Mouse (Mus musculus): Measurements from ENCODE around the gene Entpd7. TPM values are rescaled to one million over a fixed set of nuclear protein-coding genes. Genes with fewer than 3 reads are reported as not detected.

Entpd7 gene
- polyA plus RNA-seq, 1 experiment from 2014 or later, result 2.5 TPM

DNA sequence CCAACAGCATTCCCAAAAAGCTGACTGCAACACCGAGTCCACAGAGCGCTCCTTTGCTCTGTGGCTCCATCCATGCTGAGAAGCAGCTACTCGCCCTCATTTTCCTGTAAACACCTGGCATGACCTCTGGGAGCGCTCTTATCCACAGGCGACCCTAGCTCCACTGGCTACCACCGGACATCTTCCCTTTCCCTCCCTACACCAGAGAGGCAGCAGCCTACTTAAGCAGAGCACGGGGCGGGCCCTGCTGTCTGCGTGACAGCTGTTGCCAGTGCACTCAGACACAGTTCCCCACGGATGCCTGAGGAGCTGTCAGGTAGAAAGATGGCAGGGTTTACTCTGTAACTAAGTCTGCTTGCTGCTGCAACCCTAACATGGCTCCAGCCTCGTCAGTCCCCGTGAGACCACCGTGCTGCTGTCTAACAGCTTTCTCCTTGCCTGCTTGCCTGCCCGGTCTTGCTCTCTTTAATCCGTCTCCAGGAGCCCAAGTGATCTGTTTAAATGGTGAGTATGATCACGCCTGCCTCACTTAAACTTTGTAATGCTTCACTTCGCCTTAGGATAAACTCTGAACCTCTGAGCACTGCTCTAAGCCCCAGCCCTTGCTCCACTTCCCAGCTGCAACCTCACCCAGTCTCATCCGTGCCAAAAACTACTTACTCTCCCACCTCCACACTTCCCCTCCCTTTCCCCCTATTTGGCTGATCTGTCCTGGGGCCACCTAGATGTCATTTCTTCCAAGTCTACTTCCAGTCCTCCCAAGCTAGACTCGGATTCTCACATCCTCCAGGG is 27.1 kb upstream of the Entpd7 start:
- peaks cover 28% of the 10 kb centered on the region for H3K36me3 ChIP-seq (replicated peaks)
- no peaks in the 10 kb centered on the region for H3K9me3 ChIP-seq (replicated peaks)
- H3K9ac ChIP-seq, result no peak overlapping the region
- WGBS (ENCODE audit: insufficient replicate concordance), result 66% methylated on average over 19 of the region's 19 CpGs
- peaks cover 7% of the 10 kb centered on the region; the same call in 1 of the 2 replicates for H3K4me1 ChIP-seq (replicated peaks)
- no peak overlapping the region for H3K4me3 ChIP-seq (replicated peaks)
- H3K4me2 ChIP-seq, result no peak overlapping the region
- ATAC-seq (ENCODE audit: insufficient read depth), result no peak
- H3K27me3 ChIP-seq, result no peaks in the 10 kb centered on the region
- H3K27ac ChIP-seq (replicated peaks), result no peak overlapping the region

DNA sequence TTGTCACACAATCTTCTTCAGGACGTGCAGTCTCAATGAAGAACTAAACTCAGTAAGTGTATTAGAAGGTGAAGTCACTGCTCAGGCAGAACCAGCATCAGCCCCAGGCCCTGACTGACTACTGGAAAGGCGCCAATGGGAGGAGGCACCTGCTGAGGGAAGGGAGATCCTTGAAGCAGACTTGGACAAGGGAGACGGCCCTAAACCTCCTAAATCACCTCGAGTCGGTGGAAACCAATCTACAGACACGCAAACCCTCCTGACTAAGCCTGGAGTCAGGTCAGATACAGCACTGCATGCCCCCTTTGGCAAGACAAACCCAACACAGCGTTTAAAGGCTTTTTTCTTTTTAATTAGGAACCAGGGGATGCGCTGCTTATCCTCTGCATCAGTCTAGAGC is 26.0 kb upstream of the Entpd7 start:
- H3K4me2 ChIP-seq, result no peak overlapping the region
- WGBS (ENCODE audit: insufficient replicate concordance), result 69% methylated on average over 8 of the region's 8 CpGs
- no peaks in the 10 kb centered on the region for H3K27me3 ChIP-seq

GRCm38 (mm10) chr19:43665441-43666048 is 23.9 kb upstream of the Entpd7 start:
- Histone ChIP-seq H3K36me3 (replicated peaks) (peaks cover 28% of the 10 kb centered on the region), H3K4me3 (replicated peaks) (no peak overlapping the region), H3K4me1 (replicated peaks) (peaks cover 20% of the 10 kb centered on the region), H3K27ac (replicated peaks) (no peak overlapping the region), H3K27me3 (no peaks in the 10 kb centered on the region), H3K4me2 (no peak overlapping the region), H3K9ac (no peak overlapping the region), H3K9me3 (replicated peaks) (no peaks in the 10 kb centered on the region)
- WGBS (ENCODE audit: insufficient replicate concordance), result 61% methylated on average over 12 of the region's 12 CpGs
- ATAC-seq (ENCODE audit: insufficient read depth), result no peak

More for the DNA sequence above, 26.0 kb upstream of the Entpd7 start:
- Histone ChIP-seq H3K9me3 (replicated peaks) (no peaks in the 10 kb centered on the region), H3K27ac (replicated peaks) (no peak overlapping the region), H3K4me3 (replicated peaks) (no peak overlapping the region), H3K36me3 (replicated peaks) (peaks cover 28% of the 10 kb centered on the region), H3K9ac (no peak overlapping the region), H3K4me1 (replicated peaks) (peaks cover 7% of the 10 kb centered on the region; the same call in 1 of the 2 replicates)
- no peak for ATAC-seq (ENCODE audit: insufficient read depth)

DNA sequence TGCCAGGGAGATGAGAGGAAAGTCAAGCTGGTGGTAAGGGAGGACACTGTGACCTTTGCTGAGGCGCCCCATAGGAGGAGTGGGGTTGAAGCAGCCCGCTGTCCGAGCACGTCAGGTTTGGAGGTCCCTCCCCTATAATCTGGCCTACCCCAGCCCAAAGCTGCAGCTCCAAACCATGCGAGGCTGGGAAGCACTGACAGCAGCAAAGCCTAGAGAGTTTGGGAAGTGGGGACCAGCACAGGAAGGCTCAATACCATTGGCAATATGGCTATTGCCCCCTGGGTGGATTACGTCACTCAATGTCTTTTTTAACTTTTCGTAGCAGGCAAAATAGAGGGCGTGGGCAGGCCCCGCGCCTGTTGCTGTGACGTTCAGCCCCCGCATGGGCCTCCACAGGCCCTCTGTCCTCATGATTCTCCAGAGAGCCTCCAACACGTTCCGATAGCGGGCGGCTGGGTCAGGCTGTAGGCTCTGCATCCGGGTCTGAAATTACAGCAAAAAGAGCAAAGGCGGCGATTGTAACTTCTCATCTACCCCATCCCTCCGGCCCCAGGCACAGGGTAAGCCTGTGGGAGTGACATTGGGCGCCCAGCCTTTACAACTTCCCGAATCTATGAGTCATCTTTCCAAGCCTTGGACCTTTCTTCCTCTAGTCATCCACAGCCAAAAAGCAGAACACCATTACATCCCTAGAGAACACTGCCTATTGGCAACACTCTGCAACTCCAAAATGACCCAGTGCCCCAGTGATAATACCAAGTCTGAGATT is 22.6 kb upstream of the Entpd7 start:
- Histone ChIP-seq H3K4me3 (replicated peaks) (no peak overlapping the region), H3K9ac (no peak overlapping the region), H3K4me2 (no peak overlapping the region), H3K27ac (replicated peaks) (no peak overlapping the region), H3K4me1 (replicated peaks) (peaks cover 30% of the 10 kb centered on the region), H3K36me3 (replicated peaks) (peaks cover 28% of the 10 kb centered on the region), H3K27me3 (no peaks in the 10 kb centered on the region), H3K9me3 (replicated peaks) (no peaks in the 10 kb centered on the region)
- ATAC-seq (ENCODE audit: insufficient read depth), result no peak
- 76% methylated on average over 22 of the region's 22 CpGs for WGBS (ENCODE audit: insufficient replicate concordance)

DNA sequence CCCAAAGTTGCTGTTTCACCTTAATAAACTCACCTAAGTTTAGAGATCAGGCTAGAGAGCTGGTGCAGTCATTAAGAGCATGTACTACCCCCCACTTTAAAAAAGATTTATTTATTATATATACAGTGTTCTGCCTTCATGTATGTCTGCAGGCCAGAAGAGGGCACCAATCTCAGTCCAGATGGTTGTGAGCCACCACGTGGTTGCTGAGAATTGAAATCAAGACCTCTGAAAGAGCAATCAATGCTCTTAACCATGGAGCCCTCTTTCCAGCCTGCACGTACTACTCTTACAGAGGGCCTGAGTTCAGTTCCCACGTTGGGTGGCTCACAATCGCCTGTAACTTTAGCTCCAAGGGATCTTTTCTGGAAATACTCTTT is 22.1 kb upstream of the Entpd7 start:
- Histone ChIP-seq H3K9ac (no peak overlapping the region), H3K4me3 (replicated peaks) (no peak overlapping the region), H3K9me3 (replicated peaks) (no peaks in the 10 kb centered on the region), H3K4me2 (no peak overlapping the region), H3K4me1 (replicated peaks) (peaks cover 35% of the 10 kb centered on the region), H3K27me3 (no peaks in the 10 kb centered on the region), H3K36me3 (replicated peaks) (peaks cover 28% of the 10 kb centered on the region), H3K27ac (replicated peaks) (no peak overlapping the region)
- no peak for ATAC-seq (ENCODE audit: insufficient read depth)
- WGBS (ENCODE audit: insufficient replicate concordance), result 46% methylated on average over 4 of the region's 4 CpGs

- H3K27ac ChIP-seq (replicated peaks), result no peak overlapping the region
- peaks cover 14% of the 10 kb centered on the region for H3K36me3 ChIP-seq (replicated peaks)
- WGBS (ENCODE audit: insufficient replicate concordance), result 65% methylated on average over 8 of the region's 8 CpGs
- ATAC-seq (ENCODE audit: insufficient read depth), result no peak
- no peak overlapping the region for H3K4me2 ChIP-seq
- H3K4me1 ChIP-seq (replicated peaks), result peaks cover 49% of the 10 kb centered on the region
- no peak overlapping the region for H3K4me3 ChIP-seq (replicated peaks)
- no peaks in the 10 kb centered on the region for H3K27me3 ChIP-seq
- H3K9ac ChIP-seq, result no peak overlapping the region
- no peaks in the 10 kb centered on the region for H3K9me3 ChIP-seq (replicated peaks)
Observed at GRCm38 (mm10) chr19:43669136-43669759, 20.2 kb upstream of the Entpd7 start.

DNA sequence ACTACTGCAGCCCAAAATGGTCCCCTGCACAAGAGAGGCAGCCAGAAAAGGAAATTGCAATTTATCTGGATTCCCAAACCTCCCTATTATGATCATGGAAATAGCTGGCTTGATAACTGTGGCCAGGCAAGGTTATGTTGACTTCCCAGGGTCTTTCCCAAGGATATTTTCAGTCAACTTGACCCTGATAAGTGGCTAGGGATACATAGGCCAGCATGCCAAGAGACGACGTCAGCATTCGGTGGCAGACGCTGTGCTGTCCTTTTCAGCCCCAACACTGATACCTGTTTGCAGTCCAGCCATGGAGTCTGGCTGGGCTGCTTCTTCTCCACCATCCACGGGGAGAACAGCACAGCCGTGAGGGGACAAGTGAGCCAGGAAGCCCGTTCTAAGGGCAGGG is 18.4 kb upstream of the Entpd7 start:
- Histone ChIP-seq H3K9ac (no peak overlapping the region), H3K4me3 (replicated peaks) (no peak overlapping the region), H3K9me3 (replicated peaks) (no peaks in the 10 kb centered on the region), H3K4me1 (replicated peaks) (peaks cover 53% of the 10 kb centered on the region), H3K4me2 (no peak overlapping the region), H3K27ac (replicated peaks) (no peak overlapping the region), H3K27me3 (no peaks in the 10 kb centered on the region), H3K36me3 (replicated peaks) (peaks cover 7% of the 10 kb centered on the region)
- WGBS (ENCODE audit: insufficient replicate concordance), result 77% methylated on average over 7 of the region's 7 CpGs
- no peak for ATAC-seq (ENCODE audit: insufficient read depth)

DNA sequence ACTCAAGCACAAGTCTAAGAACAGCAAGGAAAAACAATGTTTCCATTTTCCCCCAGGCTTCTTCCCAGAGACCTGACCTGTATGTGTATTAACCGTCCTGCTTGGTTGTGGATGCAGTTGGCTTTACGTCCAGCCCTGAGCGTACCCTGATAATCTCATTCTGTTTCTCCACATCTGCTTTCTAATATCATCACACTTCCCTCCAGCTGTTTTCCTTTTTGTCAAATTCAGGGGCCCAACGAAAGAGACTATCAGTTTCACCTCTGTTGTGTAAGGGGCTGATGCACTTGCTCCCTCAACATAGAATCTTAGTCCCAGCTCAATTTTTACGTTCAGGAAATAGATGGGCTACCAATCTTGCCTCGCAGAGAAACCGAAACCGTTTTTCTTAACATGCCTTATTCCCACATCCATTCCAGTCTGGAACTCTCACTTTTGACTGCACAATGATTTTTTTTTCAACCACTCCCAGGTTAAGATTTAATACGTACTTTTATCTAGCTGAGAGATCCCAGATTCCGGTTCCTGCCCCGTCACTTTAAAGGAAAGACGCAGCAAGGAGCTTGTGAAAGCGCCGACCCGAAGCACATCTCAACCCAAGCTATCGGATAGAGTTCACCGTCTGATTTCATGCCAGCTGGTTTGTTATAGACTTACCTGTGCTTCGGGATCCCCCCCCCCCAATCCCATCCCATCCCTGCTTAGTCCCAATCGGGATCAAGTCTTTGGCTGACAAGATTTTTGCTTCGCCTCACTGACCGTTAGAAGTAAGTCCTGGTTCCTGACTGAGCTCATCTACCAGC is 15.8 kb upstream of the Entpd7 start:
- H3K4me1 ChIP-seq (replicated peaks), result peaks cover 54% of the 10 kb centered on the region
- H3K36me3 ChIP-seq (replicated peaks), result no peaks in the 10 kb centered on the region
- H3K27me3 ChIP-seq, result no peaks in the 10 kb centered on the region
- ATAC-seq (ENCODE audit: insufficient read depth), result no peak
- peak overlapping the region; percentile 84 for H3K4me2 ChIP-seq
- WGBS (ENCODE audit: insufficient replicate concordance), result 2% methylated on average over 21 of the region's 21 CpGs
- H3K9me3 ChIP-seq (replicated peaks), result no peaks in the 10 kb centered on the region
- H3K4me3 ChIP-seq (replicated peaks), result peak overlapping the region; percentile 95
- peak overlapping the region; percentile 90 for H3K9ac ChIP-seq
- peak overlapping the region; percentile 88 for H3K27ac ChIP-seq (replicated peaks)

GRCm38 (mm10) chr19:43674316-43674689 is 15.2 kb upstream of the Entpd7 start:
- peaks cover 50% of the 10 kb centered on the region for H3K4me1 ChIP-seq (replicated peaks)
- H3K4me2 ChIP-seq, result peak overlapping the region; percentile 84
- ATAC-seq (ENCODE audit: insufficient read depth), result no peak; the same call in 1 of the 2 replicates

GRCm38 (mm10) chr19:43674730-43675524 is 14.5 kb upstream of the Entpd7 start, which contains the start of gene Slc25a28:
Gene Slc25a28 (minus strand): TSS chr19:43674881.
- Histone ChIP-seq H3K4me1 (replicated peaks) (peaks cover 46% of the 10 kb centered on the region), H3K9ac (peak within 1 kb of the TSS; percentile 90), H3K4me3 (replicated peaks) (peak within 1 kb of the TSS; percentile 95), H3K36me3 (replicated peaks) (no peaks in the 10 kb centered on the region), H3K27me3 (no peaks in the 10 kb centered on the region), H3K9me3 (replicated peaks) (no peaks in the 10 kb centered on the region), H3K4me2 (peak within 1 kb of the TSS; percentile 92), H3K27ac (replicated peaks) (peak within 1 kb of the TSS; percentile 96)
- WGBS (ENCODE audit: insufficient replicate concordance), result under 1% methylated on average over 79 of the region's 79 CpGs
- ATAC-seq (ENCODE audit: insufficient read depth), result peak; percentile 91

More at GRCm38 (mm10) chr19:43674316-43674689, 15.2 kb upstream of the Entpd7 start:
- Histone ChIP-seq H3K9ac (peak overlapping the region; percentile 90), H3K36me3 (replicated peaks) (no peaks in the 10 kb centered on the region), H3K9me3 (replicated peaks) (no peaks in the 10 kb centered on the region), H3K4me3 (replicated peaks) (peak overlapping the region; percentile 95), H3K27ac (replicated peaks) (peak overlapping the region; percentile 88), H3K27me3 (no peaks in the 10 kb centered on the region)
- WGBS (ENCODE audit: insufficient replicate concordance), result 0% methylated on average over 27 of the region's 29 CpGs

Data from liver, embryonic 15.5 days (tissue).